Mouse (Mus musculus) retina, postnatal 1 day (tissue): Measurements from ENCODE around the gene Was.
A peak's percentile ranks its signal among the peaks of the same experiment; 100 is the strongest.
"Not testable (repeated sequence)": the region's sequence is repeated elsewhere in the genome, so short reads cannot be mapped to it uniquely, and the experiment has no call there.

Source experiments
- DNase-seq: peaks from one replicate; pipeline ENCODE4 v3.0.0-alpha.2; 2012

The Was gene

GRCm38 (mm10) chrX:8090346-8090953 is at the start of gene Was:
Gene Was, minus strand, starts transcription at chrX:8090498.
- no peak for DNase-seq

- no peak for DNase-seq
Observed at GRCm38 (mm10) chrX:8139480-8139879, 49.2 kb upstream of the Was start.

- no peak for DNase-seq
Observed at GRCm38 (mm10) chrX:8135886-8136285, 45.6 kb upstream of the Was start.

- DNase-seq = peak; percentile 94
Observed at GRCm38 (mm10) chrX:8132017-8132976, 42.0 kb upstream of the Was start, which contains the start of gene Wdr13. Gene Wdr13, minus strand, starts transcription at chrX:8132892.

GRCm38 (mm10) chrX:8131393-8131792 is 41.1 kb upstream of the Was start:
- DNase-seq = no peak

GRCm38 (mm10) chrX:8125235-8125634 is 34.9 kb upstream of the Was start:
- DNase-seq = no peak

GRCm38 (mm10) chrX:8123821-8124470 is 33.6 kb upstream of the Was start:
- DNase-seq = no peak

GRCm38 (mm10) chrX:8117264-8117663 is 27.0 kb upstream of the Was start:
- DNase-seq = no peak

GRCm38 (mm10) chrX:8115275-8115674 is 25.0 kb upstream of the Was start:
- no peak for DNase-seq

GRCm38 (mm10) chrX:8105019-8105418 is 14.7 kb upstream of the Was start:
- DNase-seq = no peak

- DNase-seq = no peak
Observed at GRCm38 (mm10) chrX:8102213-8102668, 11.9 kb upstream of the Was start.

GRCm38 (mm10) chrX:8101017-8101416 is 10.7 kb upstream of the Was start:
- peak; percentile 91 for DNase-seq

- no peak for DNase-seq
Observed at GRCm38 (mm10) chrX:8099435-8099834, 9.1 kb upstream of the Was start.

GRCm38 (mm10) chrX:8096787-8097242 is 6.5 kb upstream of the Was start:
- DNase-seq = peak; percentile 97

GRCm38 (mm10) chrX:8096068-8096786 is 5.9 kb upstream of the Was start:
- not testable (repeated sequence) for DNase-seq

GRCm38 (mm10) chrX:8095546-8095945 is 5.2 kb upstream of the Was start:
- DNase-seq = no peak

- not testable (repeated sequence) for DNase-seq
Observed at GRCm38 (mm10) chrX:8090954-8091347, 653 bp upstream of the Was start.

- no peak for DNase-seq
Observed at GRCm38 (mm10) chrX:8089746-8090145, 552 bp downstream of the Was start.

- no peak for DNase-seq
Observed at GRCm38 (mm10) chrX:8085611-8086010, 4.7 kb downstream of the Was start.

GRCm38 (mm10) chrX:8084771-8085259 is 5.5 kb downstream of the Was start:
- no peak for DNase-seq

- DNase-seq = no peak
Observed at GRCm38 (mm10) chrX:8075104-8075503, 15.2 kb downstream of the Was start.

- DNase-seq = peak; percentile 98
Observed at GRCm38 (mm10) chrX:8074430-8075014, 15.8 kb downstream of the Was start, which contains the start of gene Suv39h1. Gene Suv39h1, minus strand, starts transcription at chrX:8074760.
